Mouse (Mus musculus) T-helper 17 cell (primary cell): ENCODE data around the gene Gm17334.

Source experiments
- in situ Hi-C, 2 experiments: fragments of 300-600 bp; cut with MboI, MseI; formaldehyde crosslinking; loops; 1 replicate in 1 of 2; 2 replicates in 1 of 2; pipeline ENCODE4 v1.15.1; 2025; ENCODE audit warnings: high pct_unique_total_duplicates in 2 of 2

Gm17334 gene

DNA sequence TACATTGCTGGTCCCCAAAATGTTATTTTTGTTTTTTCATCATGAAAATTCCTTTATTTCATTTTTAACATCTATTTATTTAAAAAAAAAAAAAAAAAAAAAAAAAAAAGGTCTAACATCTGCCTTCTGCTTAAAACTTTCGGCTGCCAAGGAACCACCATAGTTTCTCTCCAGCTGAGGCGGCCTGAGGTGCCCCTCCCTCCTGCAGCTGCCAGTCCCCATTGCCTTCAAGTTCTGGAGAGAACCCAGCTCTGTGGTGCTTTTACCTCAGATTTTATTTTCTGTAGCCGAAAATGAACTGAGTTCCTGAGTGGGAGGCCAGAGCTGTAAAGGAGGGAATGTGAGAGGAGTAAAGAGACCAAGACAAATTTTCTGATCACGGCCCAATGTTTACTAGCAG lies 23.7 kb downstream of the Gm17334 start:
- in situ Hi-C loops = no loop called here

- in situ Hi-C loops = no loop called here
These were observed 24.4 kb downstream of the Gm17334 start for GRCm38 (mm10) chr11:53748614-53749013.

DNA sequence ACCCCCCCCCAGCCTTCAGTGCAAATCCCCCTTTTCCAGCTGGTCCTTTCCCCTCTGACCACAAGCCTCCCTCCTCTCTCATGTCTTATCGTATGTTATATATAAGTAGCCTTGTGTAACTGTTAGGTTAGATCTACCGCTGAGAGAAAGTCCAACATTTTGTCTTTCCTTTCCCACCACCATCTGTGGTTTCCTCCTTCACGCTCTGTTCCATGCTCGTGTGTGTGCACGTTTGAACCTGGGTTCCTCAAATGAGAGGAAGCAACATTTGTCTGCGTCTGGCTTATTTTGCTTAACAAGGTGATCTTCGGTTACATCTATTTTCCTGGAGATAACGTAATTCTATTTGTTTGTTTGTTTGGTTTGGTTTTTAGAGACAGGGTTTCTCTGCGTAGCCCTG lies 25.0 kb downstream of the Gm17334 start:
- in situ Hi-C loops = no loop called here

GRCm38 (mm10) chr11:53745260-53745659 lies 27.7 kb downstream of the Gm17334 start:
- in situ Hi-C loops = no loop called here

DNA sequence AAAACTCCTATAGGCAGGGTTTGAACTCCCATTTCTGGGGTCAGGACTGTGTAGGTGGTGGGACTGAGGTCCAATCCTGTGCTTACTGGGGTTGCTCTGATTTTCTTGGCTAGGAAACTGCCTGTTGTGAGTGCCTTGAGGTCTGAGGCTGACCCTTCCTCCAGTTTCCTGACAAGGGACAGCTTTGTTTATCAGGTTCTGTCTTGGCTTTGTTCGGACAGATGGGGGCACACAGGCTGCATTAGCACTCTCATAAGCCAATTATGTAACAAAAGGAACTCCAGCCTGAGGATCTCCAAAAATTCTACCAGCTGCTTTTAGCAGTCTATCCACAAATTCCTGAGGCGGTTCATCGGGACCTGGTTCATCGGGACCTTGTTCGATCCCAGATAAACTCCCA lies 30.6 kb downstream of the Gm17334 start:
- in situ Hi-C loops = no loop called here

GRCm38 (mm10) chr11:53737573-53737946 lies 35.4 kb downstream of the Gm17334 start:
- in situ Hi-C loops = loop anchor here in 1 of 2 experiments (5.0 kb wide), 1 partner anchor 270 kb away; no protein-coding TSS in a partner anchor

DNA sequence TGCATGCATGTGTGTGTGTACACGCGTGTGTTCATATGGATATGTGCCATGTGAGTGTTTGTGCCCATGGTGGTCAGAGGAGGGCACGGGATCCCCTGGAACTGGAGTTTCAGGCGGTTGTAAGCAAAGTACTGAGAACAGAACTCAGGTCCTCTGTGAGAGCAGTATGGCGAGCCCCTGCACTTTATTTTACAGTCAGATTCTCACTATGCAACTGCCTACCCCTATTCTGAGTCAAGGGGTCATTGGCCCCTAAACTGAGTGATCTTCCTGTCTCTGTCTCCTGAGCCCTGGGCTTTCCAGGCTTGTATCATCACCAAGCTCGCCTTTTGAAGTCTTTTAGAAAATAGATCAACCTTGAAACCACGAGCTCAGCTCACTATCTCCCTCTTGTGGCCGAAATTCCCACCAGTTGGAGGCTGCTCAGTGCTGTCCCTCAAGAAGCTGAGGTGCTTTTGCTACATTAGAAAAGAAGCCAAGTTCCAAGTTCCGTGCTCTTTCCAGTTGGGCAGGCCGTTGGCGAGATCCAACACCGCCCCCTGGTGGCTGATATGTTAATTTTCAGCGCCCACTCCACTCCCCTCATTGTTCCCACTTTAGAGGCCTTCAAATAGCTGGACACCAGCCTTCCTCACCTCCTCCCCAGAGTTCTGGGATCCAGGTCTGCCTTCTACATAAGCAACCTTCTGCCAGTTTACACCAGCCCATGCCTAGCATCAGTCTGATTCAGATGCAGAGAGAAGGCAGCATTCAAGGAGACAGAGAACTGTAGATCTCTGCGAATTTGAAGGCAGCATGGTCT lies 36.0 kb downstream of the Gm17334 start:
- in situ Hi-C loops = loop anchor here in 1 of 2 experiments (5.0 kb wide), 1 partner anchor 270 kb away; no protein-coding TSS in a partner anchor

- in situ Hi-C loops = loop anchor here in 1 of 2 experiments (5.0 kb wide), 1 partner anchor 268 kb away; no protein-coding TSS in a partner anchor
These were observed 37.2 kb downstream of the Gm17334 start for GRCm38 (mm10) chr11:53735682-53736245.

DNA sequence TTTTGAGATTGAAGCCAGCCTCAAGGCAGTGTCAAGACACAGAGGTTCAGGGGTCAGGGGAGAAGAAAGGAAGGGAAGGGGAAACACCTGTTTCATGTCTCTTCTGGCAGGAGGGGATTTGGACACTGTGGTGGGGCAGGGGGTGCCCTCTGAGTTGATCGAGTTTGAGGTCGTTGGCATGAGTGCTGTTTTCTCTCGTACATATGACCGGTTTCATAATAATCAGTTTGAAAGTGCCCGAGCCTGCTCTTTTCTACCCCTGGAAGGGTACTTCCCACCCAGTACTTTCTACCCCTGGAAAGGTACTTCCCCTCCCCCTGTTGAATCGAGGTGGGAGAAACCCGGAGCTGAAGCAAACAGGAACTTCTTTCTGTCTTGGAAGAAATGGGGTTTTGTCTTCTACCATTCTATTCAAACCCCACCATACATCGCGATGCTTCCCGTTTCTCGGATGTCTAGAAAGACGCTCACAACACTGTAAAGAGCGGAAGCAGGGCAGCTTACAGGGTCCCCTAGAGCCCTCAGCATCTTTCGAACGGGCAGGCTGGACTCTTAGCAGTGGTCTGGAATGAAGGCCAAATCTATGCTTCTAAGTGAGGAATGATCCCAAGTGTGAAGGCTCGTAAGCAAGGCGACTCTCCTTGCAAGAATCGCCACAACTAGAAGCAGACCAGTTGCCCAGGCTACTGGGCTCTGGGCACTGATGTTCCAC lies 37.9 kb downstream of the Gm17334 start:
- in situ Hi-C loops = loop anchor here in 1 of 2 experiments (5.0 kb wide), 1 partner anchor 268 kb away; no protein-coding TSS in a partner anchor

DNA sequence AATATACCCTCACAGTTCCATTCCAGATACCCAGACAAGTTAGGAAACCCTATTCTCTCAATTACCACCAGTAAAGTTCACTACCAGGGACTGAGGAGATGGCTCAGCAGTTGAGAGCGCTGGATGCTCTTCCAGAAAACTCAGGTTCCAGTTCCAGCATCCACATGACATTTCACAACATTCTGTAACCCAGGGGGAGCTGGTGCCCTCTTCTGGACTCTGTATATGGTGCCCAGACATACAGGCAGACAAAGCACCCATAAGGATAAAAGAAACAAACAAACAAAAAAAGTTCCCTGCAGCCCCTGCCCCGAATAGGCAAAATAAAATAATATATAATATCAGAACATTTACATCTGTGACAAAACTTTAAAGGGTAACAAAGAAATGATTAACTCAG lies 38.6 kb downstream of the Gm17334 start:
- in situ Hi-C loops = no loop called here

DNA sequence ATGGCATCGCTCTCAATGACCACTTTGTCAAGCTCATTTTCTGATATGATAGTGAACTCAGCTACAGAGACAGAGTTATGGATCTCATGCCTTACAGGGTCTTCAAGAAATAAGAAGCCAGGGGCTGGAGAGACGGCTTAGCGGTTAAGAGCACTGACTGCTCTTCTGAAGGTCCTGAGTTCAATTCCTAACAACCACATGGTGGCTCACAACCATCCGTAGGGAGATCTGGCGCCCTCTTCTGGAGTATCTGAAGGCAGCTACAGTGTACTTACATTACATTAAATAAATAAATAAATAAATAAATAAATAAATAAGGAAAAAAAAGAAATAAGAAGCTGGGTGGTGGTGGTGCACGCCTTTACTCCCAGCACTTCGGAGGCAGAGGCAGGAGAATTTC lies 39.2 kb downstream of the Gm17334 start:
- in situ Hi-C loops = no loop called here

DNA sequence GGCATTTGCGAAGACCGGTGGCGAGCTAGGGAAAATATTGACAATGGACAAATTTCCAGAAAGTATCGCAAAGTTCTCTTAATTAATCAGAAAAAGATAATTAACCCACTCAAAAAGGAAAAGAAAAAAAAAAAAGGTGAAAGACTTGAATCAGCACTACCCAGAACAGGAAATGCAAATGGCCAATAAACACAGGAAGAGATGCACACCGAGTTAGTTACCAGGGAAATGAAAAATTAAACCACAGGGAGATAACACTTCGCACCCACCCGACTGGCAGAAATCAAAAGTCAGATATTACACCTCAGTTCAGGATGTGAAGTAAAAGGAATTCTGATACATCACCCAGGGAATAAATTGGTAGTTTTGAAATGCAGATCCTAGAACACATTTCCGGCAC lies 40.7 kb downstream of the Gm17334 start:
- in situ Hi-C loops = no loop called here

DNA sequence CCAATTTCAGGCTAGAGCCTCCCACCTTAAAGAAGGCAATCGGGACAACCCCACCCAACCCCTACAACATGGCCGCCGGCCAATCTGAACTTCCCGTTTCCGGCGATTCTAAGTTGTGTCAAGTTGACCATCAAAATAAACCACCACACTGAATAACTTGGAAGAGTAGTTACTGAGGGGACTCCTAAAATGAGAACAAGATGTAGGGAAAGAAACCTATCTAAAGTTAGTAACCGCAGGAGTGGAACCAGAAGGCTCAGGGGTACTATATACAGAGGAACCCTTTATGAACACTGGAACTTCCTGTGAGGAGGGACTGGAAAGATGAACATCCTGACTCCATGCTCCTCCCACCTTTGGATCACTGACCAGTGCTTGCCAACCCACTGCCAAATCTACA lies 41.5 kb downstream of the Gm17334 start:
- in situ Hi-C loops = no loop called here
